Mouse (Mus musculus) liver, embryonic 14.5 days (tissue): ENCODE measurements around the gene Prss23. TPM values are rescaled to one million over a fixed set of nuclear protein-coding genes. Genes with fewer than 3 reads are reported as not detected.

Experiments
- ATAC-seq: fragments of 200-750 bp; cut with Nextera tagmentation; 2 replicates; pipeline ENCODE4 v1.8.0; 2017; ENCODE audit warnings: moderate number of reproducible peaks, mild to moderate bottlenecking, moderate library complexity; ENCODE audit not compliant: insufficient read depth
- DNase-seq, 3 experiments: peaks; one replicate each; pipeline ENCODE4 v3.0.0-alpha.2; 2012 to 2013; ENCODE audit warnings: low read depth in 3 of 3, low spot score in 3 of 3
- H3K27ac ChIP-seq: fragments of 300-500 bp; sonication (generic); 2 replicates; pipeline ENCODE4 v1.5.1; 2014; ENCODE audit warnings: moderate library complexity, mild to moderate bottlenecking, control low read depth, inconsistent platforms
- H3K27me3 ChIP-seq: fragments of 300-500 bp; sonication (generic); 2 replicates; pipeline ENCODE4 v1.6.1; 2014; ENCODE audit warnings: mild to moderate bottlenecking, low read length, moderate library complexity; ENCODE audit not compliant: control insufficient read depth, insufficient read depth
- H3K36me3 ChIP-seq: fragments of 300-500 bp; sonication (generic); replicated peaks from 2 replicates; pipeline ENCODE4 v1.6.1; 2014; ENCODE audit warnings: low read depth; ENCODE audit not compliant: control insufficient read depth, insufficient read depth
- H3K4me1 ChIP-seq, 2 experiments: fragments of 200-500 bp in 1 of 2; fragments of 300-500 bp in 1 of 2; sonication (generic) in 1 of 2; replicated peaks; 2 replicates each; pipeline ENCODE4 v1.6.1; 2012 to 2014; ENCODE audit warnings: antibody characterized with exemption in 1 of 2, inconsistent platforms in 1 of 2, low read length in 1 of 2; ENCODE audit not compliant: control insufficient read depth in 2 of 2, insufficient read depth in 2 of 2
- H3K4me2 ChIP-seq: fragments of 300-500 bp; sonication (generic); 2 replicates; pipeline ENCODE4 v1.6.1; 2014; ENCODE audit warnings: low read depth, mild to moderate bottlenecking, control low read depth, moderate library complexity
- H3K4me3 ChIP-seq, 2 experiments: fragments of 200-500 bp in 1 of 2; fragments of 300-500 bp in 1 of 2; sonication (generic) in 1 of 2; 2 replicates each; pipeline ENCODE4 v1.5.1; 2012 to 2014; ENCODE audit warnings: low read depth in 2 of 2, low read length in 2 of 2, mild to moderate bottlenecking in 2 of 2, control low read depth in 1 of 2, inconsistent platforms in 1 of 2, moderate library complexity in 1 of 2; ENCODE audit not compliant: insufficient read depth in 1 of 2
- H3K9ac ChIP-seq: fragments of 300-500 bp; sonication (generic); replicated peaks from 2 replicates; pipeline ENCODE4 v1.6.1; 2014; ENCODE audit warnings: mild to moderate bottlenecking, control low read depth, moderate library complexity
- H3K9me3 ChIP-seq: fragments of 300-500 bp; sonication (generic); 2 replicates; pipeline ENCODE4 v1.6.1; 2016; ENCODE audit warnings: low read length, mixed read lengths; ENCODE audit not compliant: control insufficient read depth
- CTCF ChIP-seq: IDR thresholded peaks from 2 replicates; pipeline ENCODE4 v1.5.1; 2016; ENCODE audit warnings: antibody characterized with exemption, low read depth, control low read depth
- EP300 ChIP-seq: IDR thresholded peaks from 2 replicates; pipeline ENCODE4 v1.6.1; 2016; ENCODE audit warnings: antibody characterized with exemption, low read depth
- WGBS: fragments of 180-500 bp; shearing (Covaris S2); extraction: QIAGEN DNeasy Blood & Tissue Kit; methylation state at CpG from one replicate; pipeline ENCODE4 v1.1.7; 2014; ENCODE audit not compliant: insufficient replicate concordance; 5-methylcytosine and 5-hydroxymethylcytosine counted together
- polyA plus RNA-seq, 2 experiments: library from polyadenylated mRNA; depleted of rRNA in 1 of 2; stranded (reverse) in 1 of 2; unstranded in 1 of 2; fragments of >200 nt; fragmentation: Nextera tagmentation in 1 of 2; extraction: Ambion mirVana in 1 of 2; gene quantifications; 2 replicates each; pipeline versions ENCODE4 v1.2.1 to v1.2.3; 2012 to 2014

The Prss23 gene
- polyA plus RNA-seq, 2 experiments = 2.4 to 4.2 TPM

DNA sequence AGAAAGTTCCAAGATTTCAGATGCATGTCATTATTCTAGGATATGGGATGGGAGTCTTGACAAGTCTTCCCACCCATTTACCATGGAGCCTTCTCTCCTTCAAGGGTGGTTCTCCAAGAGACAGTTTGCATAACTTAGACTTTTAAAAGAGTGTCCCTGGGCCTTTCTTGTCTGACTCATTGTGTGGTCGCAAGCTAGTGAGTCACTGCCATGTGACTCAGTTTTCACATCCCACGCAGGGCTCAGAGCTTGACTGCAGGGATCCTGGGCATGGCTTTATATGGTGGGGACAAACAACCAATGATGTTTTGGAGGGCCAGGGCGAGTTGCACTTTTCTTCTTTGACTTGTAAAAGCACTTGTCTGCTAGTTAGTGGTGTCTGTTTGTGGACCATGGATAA lies 34.0 kb upstream of the Prss23 start:
- Histone ChIP-seq H3K4me3 (no peak overlapping the region), H3K36me3 (no peaks in the 10 kb centered on the region), H3K4me1 (no peaks in the 10 kb centered on the region), H3K27ac (no peak overlapping the region), H3K9me3 (no peaks in the 10 kb centered on the region), H3K9ac (no peak overlapping the region), H3K27me3 (no peaks in the 10 kb centered on the region; the same call in 1 of the 2 replicates), H3K4me2 (no peak overlapping the region)
- TF ChIP-seq EP300 = no peak
- TF ChIP-seq CTCF = no peak
- ATAC-seq = no peak
- no peak for DNase-seq
- WGBS = 35% methylated on average over 3 of the region's 3 CpGs

DNA sequence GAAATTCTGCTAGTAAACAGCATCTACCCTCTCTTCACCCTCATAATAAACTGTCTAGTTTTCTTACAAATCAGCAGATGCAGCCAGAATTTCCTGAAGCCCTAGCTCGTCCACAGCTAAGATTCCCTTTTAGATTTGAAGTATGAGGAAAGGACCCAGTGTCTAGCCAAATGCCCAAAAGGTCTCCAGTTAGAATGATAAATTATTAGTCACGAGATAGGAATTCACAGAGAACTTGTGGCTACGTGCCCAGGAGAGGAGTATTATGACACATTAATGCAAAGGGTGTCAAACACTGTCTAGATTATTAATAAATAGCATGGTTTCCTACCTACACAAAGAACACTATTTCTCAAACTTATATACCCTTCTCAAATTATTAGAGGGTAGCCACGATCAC lies 32.6 kb upstream of the Prss23 start:
- H3K27ac ChIP-seq = no peak overlapping the region
- H3K4me3 ChIP-seq = no peak overlapping the region
- no peaks in the 10 kb centered on the region for H3K9me3 ChIP-seq
- H3K27me3 ChIP-seq = no peaks in the 10 kb centered on the region; the same call in 1 of the 2 replicates
- DNase-seq = no peak
- H3K4me2 ChIP-seq = no peak overlapping the region
- WGBS = 53% methylated on average over 4 of the region's 4 CpGs
- no peaks in the 10 kb centered on the region for H3K4me1 ChIP-seq
- no peaks in the 10 kb centered on the region for H3K36me3 ChIP-seq
- no peak for ATAC-seq
- TF ChIP-seq EP300 = no peak
- TF ChIP-seq CTCF = no peak
- H3K9ac ChIP-seq = no peak overlapping the region

DNA sequence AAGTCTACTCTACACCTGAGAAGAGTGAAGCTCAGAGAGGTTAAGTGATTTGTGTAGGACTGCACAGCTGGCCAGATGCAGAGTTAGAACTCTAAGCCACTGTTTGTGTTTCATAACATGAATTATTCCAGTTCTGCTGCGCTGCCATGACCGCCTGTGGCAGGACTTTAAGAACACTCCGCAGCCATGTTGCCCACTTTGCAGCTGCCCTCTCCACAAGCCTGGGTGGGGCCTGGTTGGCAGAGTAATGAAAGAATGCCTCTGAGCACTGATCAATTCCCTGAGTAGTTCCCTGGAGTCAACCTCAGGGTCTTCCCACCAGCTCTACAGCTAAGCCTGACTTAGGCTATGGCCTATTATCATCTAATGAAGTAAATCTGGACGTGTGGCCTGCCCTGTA lies 32.1 kb upstream of the Prss23 start:
- DNase-seq (no peak), ATAC-seq (no peak)
- H3K4me2 ChIP-seq = no peak overlapping the region
- no peak overlapping the region for H3K27ac ChIP-seq
- H3K36me3 ChIP-seq = no peaks in the 10 kb centered on the region
- no peaks in the 10 kb centered on the region for H3K9me3 ChIP-seq
- 68% methylated on average over 4 of the region's 4 CpGs for WGBS
- TF ChIP-seq CTCF = no peak
- TF ChIP-seq EP300 = no peak
- H3K4me3 ChIP-seq = no peak overlapping the region
- no peaks in the 10 kb centered on the region; the same call in 1 of the 2 replicates for H3K27me3 ChIP-seq
- no peak overlapping the region for H3K9ac ChIP-seq
- H3K4me1 ChIP-seq = no peaks in the 10 kb centered on the region; a peak in 1 of 4 replicates

DNA sequence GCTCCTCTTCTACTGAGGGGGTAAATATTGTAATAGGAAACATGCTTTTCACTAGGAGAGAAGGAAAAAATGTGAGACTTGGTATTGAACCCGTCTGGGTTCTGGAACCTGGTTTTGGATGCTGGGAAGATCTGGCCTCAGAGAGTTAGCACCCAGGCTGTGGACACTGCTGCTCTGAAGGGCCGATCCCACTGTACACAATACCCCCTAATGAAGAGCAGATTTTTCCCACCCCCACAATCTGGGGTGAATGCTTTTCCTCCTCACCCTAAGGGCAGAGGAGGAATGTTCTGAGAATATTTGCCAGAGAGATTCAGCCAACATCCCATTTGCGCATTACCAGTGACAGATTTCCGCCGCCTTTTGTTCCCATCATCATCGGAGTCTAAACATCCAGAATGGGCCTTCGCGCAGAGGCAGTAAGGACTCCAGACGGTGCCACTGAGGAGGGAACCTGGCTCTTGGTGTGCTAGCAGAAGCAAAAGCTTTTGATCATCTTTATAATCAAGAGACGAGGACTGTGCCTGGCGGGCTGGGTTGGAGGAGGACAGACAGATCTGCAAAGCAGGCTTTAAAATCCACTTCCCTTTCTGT lies 31.6 kb upstream of the Prss23 start:
- H3K4me3 ChIP-seq = no peak overlapping the region
- H3K9ac ChIP-seq = no peak overlapping the region
- WGBS = 75% methylated on average over 11 of the region's 11 CpGs
- no peak overlapping the region for H3K27ac ChIP-seq
- ATAC-seq (no peak), DNase-seq (no peak)
- no peaks in the 10 kb centered on the region for H3K9me3 ChIP-seq
- H3K4me2 ChIP-seq = no peak overlapping the region
- H3K27me3 ChIP-seq = no peaks in the 10 kb centered on the region; the same call in 1 of the 2 replicates
- H3K36me3 ChIP-seq = no peaks in the 10 kb centered on the region
- no peak for TF ChIP-seq CTCF
- TF ChIP-seq EP300 = no peak
- H3K4me1 ChIP-seq = no peaks in the 10 kb centered on the region; a peak in 1 of 4 replicates

DNA sequence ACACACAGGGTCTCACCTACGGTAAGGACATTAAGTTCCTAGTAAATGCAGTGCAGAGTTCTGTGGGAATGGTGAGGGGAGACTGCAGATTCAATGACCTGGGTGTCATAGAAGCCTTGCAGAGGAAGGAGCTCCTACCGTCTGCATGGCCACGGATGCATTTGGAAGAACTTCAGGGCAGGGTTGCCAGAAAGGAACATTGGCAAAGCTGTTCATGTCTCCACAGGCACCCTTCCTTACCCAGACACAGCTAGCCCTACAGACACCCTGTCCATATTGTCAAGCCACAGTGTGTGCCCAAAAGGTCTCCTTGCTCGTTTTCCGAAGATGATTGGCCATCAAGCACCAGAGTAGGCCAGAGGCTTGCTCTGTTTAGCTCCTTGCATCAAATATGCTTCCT lies 30.1 kb upstream of the Prss23 start:
- TF ChIP-seq EP300 = no peak
- no peak for TF ChIP-seq CTCF
- Histone ChIP-seq H3K27me3 (no peaks in the 10 kb centered on the region), H3K4me2 (no peak overlapping the region), H3K9me3 (no peaks in the 10 kb centered on the region), H3K27ac (no peak overlapping the region), H3K36me3 (no peaks in the 10 kb centered on the region), H3K4me3 (no peak overlapping the region), H3K4me1 (no peaks in the 10 kb centered on the region; a peak in 1 of 4 replicates), H3K9ac (no peak overlapping the region)
- ATAC-seq = no peak
- DNase-seq = no peak
- WGBS = 57% methylated on average over 5 of the region's 5 CpGs
